Mouse (Mus musculus) heart, postnatal 0 days (tissue): Measurements from ENCODE around the gene Ugt1a6a.
"Not testable (repeated sequence)": the region's sequence is repeated elsewhere in the genome, so short reads cannot be mapped to it uniquely, and the experiment has no call there.

ENCODE experiments used
- CTCF ChIP-seq: IDR thresholded peaks from 2 replicates; pipeline ENCODE4 v1.5.1; 2016; ENCODE audit warnings: antibody characterized with exemption, control low read depth, low read depth
- EP300 ChIP-seq: IDR thresholded peaks from 2 replicates; pipeline ENCODE4 v1.6.1; 2016; ENCODE audit warnings: antibody characterized with exemption, low read depth

DNA sequence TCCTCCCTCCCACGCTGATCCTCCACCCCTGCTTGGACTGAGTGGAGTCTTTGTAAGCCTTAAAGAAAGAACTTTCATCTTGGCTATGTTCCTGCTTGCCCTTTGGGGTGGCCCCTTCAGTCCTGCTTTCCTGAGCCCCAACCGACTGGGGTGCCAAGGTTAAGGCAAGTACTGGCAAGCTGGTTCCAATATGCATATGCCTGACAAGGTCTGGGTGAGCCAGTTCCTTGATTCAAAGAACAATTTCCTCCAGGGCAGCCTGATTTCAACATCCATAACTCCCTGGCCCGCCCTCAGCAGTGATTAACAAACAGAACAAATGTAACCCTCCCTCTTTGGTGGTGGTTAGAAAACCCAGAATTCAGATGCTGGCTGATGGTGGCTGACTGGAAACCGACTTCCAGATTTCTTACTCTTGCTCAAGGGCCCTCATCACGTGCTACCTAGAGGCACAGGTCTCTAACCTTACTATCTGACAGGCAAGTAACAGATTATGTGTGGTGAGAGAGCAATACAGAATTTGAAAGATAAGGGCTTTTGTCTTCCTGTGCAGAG lies at the start of gene Ugt1a6a:
- not testable (repeated sequence) for TF ChIP-seq CTCF, EP300
